Mouse (Mus musculus) lung, adult 2 months (tissue): ENCODE data around the gene Fat4.

ENCODE experiments used
- CTCF ChIP-seq: fragments of 200-500 bp; IDR thresholded peaks from 2 replicates; pipeline ENCODE4 v1.5.1; 2011; ENCODE audit warnings: mild to moderate bottlenecking, low read length, control low read depth; ENCODE audit not compliant: insufficient read depth
- POLR2A ChIP-seq: fragments of 200-500 bp; IDR thresholded peaks from 2 replicates; pipeline ENCODE4 v1.6.1; 2011; ENCODE audit warnings: low read depth, mild to moderate bottlenecking, control low read depth, low read length, borderline replicate concordance; ENCODE audit errors: extremely low read depth

GRCm38 (mm10) chr3:38936485-38936884, 49.7 kb downstream of the Fat4 start:
- TF ChIP-seq POLR2A = no peak
- no peak for TF ChIP-seq CTCF
